Mouse (Mus musculus): ENCODE measurements around the gene Gm49027.

DNA sequence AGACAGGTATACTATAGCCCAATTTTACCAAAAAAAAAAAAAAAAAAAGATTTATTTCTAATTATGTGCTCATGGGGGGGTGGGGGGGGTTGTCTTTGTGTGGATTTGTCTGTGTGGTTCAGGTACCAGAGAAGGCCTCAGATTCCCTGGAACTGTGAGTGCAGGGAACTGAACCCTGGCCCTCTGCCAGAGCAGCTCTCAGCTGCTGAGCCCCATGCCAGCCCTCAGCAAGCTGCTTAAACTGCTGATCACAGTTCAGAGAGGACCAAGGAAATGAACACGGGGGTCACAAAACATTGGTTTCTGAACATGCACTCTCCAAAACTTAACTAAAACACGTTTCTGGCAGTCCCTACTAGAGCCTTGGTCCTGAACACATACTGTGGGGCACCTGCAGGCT lies 31.2 kb upstream of the Gm49027 start:
- TF ChIP-seq CTCF (IDR thresholded peaks at IDR 0.05; ENCODE audit: borderline replicate concordance, control insufficient read depth, extremely low read depth, insufficient read depth, low read length, poor library complexity) (no peak), POLR2A (IDR thresholded peaks at IDR 0.05; ENCODE audit: control insufficient read depth, extremely low read depth, insufficient read depth, low read length, poor library complexity) (no peak)

Measured in thymus, adult 2 months (tissue).